Mouse (Mus musculus): ENCODE measurements around the gene Rap1gds1. TPM values are rescaled to one million over a fixed set of nuclear protein-coding genes. Genes with fewer than 3 reads are reported as not detected.

The Rap1gds1 gene
- polyA plus RNA-seq, 1 experiment from 2014 or later: 82.1 TPM

GRCm38 (mm10) chr3:139062088-139062487, 12.9 kb downstream of the Rap1gds1 start:
- ATAC-seq (no peak), DNase-seq (ENCODE audit: low read depth, low spot score) (no peak)
- ChIA-PET POLR2A (no interaction called here), CTCF (interaction anchor here (1.7 kb wide), 1 partner anchor 19 kb away, joined by 4 read pairs; no protein-coding TSS in a partner anchor)
- no peak for TF ChIP-seq CTCF (IDR thresholded peaks at IDR 0.05)
- in situ Hi-C loops (cut with MboI; ENCODE audit: low pct_unique_long_range_greater_than_20kb): no loop called here
- H3K27me3 ChIP-seq: no peaks in the 10 kb centered on the region

DNA sequence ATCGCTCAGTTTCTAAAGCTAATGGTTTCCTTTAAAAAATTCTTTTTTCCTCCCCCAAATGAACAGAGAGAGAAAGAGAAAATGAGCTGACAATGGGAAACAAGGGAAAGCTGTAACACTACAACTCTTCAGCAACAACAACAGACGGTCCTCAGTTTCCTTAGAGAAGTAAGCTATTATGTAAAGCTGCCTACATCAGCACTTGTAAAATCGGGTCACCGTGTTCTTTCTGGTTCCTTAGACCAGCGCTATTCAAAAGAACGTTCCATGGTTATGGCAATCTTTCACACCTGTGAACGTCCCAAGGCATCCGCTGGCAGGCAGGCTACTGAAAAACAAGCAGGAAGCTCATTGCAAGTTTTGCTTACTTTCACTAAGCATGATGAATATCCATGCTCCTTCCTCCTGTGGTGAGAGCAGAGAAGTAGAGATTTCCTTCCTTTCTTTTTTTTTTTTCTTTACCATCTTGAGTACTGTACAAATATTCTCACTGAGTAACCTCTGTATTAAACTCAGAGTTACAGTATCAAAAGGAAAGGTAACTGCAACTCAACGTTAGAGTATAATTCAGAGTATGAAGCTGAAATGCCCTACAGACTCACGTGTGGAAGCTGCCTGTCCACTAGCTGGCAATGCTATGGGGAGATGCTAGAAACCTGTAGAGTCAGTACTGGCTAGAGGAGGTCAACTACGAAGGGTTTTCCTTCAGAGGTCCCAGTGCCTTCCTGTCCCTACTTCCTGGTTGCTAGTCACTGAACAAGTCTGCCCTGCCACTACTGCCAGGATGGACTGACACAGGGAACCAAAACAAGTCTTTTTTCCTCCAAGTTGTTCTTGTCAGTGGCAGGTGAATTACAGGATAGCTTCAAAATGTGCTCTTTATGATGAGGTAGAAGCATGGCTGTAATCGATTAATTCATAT, 26.0 kb downstream of the Rap1gds1 start:
- ChIA-PET CTCF (interaction anchor here (1.0 to 3.6 kb wide), 3 partner anchors 9 to 33 kb away, joined by 3 to 12 read pairs (median 4); no protein-coding TSS in a partner anchor), POLR2A (no interaction called here)
- in situ Hi-C loops (cut with MboI; ENCODE audit: low pct_unique_long_range_greater_than_20kb): no loop called here
- no peak for TF ChIP-seq CTCF (IDR thresholded peaks at IDR 0.05)
- H3K27me3 ChIP-seq: no peaks in the 10 kb centered on the region
- DNase-seq (ENCODE audit: low read depth, low spot score) (no peak), ATAC-seq (no peak)

GRCm38 (mm10) chr3:139042433-139042854, 32.6 kb downstream of the Rap1gds1 start:
- ChIA-PET POLR2A (no interaction called here), CTCF (interaction anchor here (0.8 to 2.1 kb wide), 5 partner anchors 10 to 27 kb away, joined by 3 to 6 read pairs (median 4); no protein-coding TSS in a partner anchor)
- no peak for TF ChIP-seq CTCF (IDR thresholded peaks at IDR 0.05)
- no peak for DNase-seq (ENCODE audit: low read depth, low spot score)
- no peak for ATAC-seq
- H3K27me3 ChIP-seq: no peaks in the 10 kb centered on the region
- in situ Hi-C loops (cut with MboI; ENCODE audit: low pct_unique_long_range_greater_than_20kb): no loop called here

DNA sequence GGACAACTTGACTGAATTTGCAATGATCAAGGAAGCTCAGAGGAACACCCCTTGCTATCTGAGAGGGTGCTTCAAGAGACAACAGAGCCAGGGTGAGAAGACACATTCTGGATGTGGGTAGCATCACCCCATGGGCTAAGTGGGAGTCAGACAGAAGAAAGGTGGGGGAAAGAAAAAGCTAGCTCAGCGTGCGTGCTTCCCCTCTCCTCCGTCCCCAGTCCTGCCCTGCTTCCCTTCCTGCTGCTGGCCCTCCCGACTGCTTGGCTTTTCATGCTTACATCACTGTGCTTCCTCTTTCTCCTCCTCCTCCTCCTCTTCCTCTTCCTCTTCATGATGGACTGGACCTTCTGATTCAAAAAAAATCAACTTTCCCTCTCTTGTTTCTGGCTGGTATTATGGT, 33.1 kb downstream of the Rap1gds1 start:
- in situ Hi-C loops (cut with MboI; ENCODE audit: low pct_unique_long_range_greater_than_20kb): no loop called here
- ATAC-seq: no peak
- no peak for TF ChIP-seq CTCF (IDR thresholded peaks at IDR 0.05)
- POLR2A ChIA-PET: interaction anchor here (0.5 kb wide), 1 partner anchor 61 kb away, joined by 6 read pairs; no protein-coding TSS in a partner anchor
- no peaks in the 10 kb centered on the region for H3K27me3 ChIP-seq
- CTCF ChIA-PET: interaction anchor here (0.8 to 2.1 kb wide), 4 partner anchors 11 to 27 kb away, joined by 4 to 6 read pairs (median 4); no protein-coding TSS in a partner anchor
- DNase-seq (ENCODE audit: low read depth, low spot score): no peak

DNA sequence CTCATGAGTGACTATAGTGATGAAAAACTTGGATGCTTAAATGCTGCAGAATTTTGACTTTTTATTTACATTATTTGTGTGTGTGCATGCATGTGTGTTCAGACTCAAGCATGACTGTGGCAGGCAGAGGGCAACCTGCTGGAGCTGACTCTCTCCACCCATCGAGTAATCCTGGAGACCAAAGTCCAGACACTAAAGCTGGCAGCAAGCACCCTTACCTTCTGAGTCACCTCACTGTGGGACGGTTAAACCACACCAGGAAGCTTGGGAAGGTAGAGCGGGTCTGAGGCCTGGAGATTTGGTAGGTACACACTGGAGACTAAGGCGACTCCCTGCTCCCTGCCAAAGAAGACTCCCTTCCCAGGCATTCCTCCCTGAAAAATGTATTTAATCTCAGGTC, 38.0 kb downstream of the Rap1gds1 start:
- POLR2A ChIA-PET: interaction anchor here (1.8 kb wide), 1 partner anchor 14 kb away, joined by 4 read pairs; no protein-coding TSS in a partner anchor
- in situ Hi-C loops (cut with MboI; ENCODE audit: low pct_unique_long_range_greater_than_20kb): no loop called here

GRCm38 (mm10) chr3:139033179-139033578, 41.8 kb downstream of the Rap1gds1 start:
- POLR2A ChIA-PET: no interaction called here
- no peak for DNase-seq (ENCODE audit: low read depth, low spot score)
- in situ Hi-C loops (cut with MboI; ENCODE audit: low pct_unique_long_range_greater_than_20kb): no loop called here
- CTCF ChIA-PET: interaction anchor here (0.8 to 5.2 kb wide), 2 partner anchors 10 to 12 kb away, joined by 3 to 20 read pairs; no protein-coding TSS in a partner anchor
- ATAC-seq: no peak
- H3K27me3 ChIP-seq: no peaks in the 10 kb centered on the region
- TF ChIP-seq CTCF (IDR thresholded peaks at IDR 0.05): no peak

More for the DNA sequence above, 38.0 kb downstream of the Rap1gds1 start:
- no peak for TF ChIP-seq CTCF (IDR thresholded peaks at IDR 0.05)
- DNase-seq (ENCODE audit: low read depth, low spot score): no peak
- no peaks in the 10 kb centered on the region for H3K27me3 ChIP-seq
- ATAC-seq: no peak
- CTCF ChIA-PET: interaction anchor here (1.1 to 1.7 kb wide), 3 partner anchors 12 to 27 kb away, joined by 3 to 4 read pairs (median 3); no protein-coding TSS in a partner anchor

- ChIA-PET POLR2A (interaction anchor here (0.7 kb wide), 1 partner anchor 14 kb away, joined by 3 read pairs; no protein-coding TSS in a partner anchor), CTCF (interaction anchor here (1.4 to 5.2 kb wide), 2 partner anchors 9 to 13 kb away, joined by 7 to 20 read pairs; no protein-coding TSS in a partner anchor)
- no peak for TF ChIP-seq CTCF (IDR thresholded peaks at IDR 0.05)
- in situ Hi-C loops (cut with MboI; ENCODE audit: low pct_unique_long_range_greater_than_20kb): no loop called here
- DNase-seq (ENCODE audit: low read depth, low spot score) (no peak), ATAC-seq (no peak)
- H3K27me3 ChIP-seq: no peaks in the 10 kb centered on the region
These were observed 44.3 kb downstream of the Rap1gds1 start for GRCm38 (mm10) chr3:139030644-139031227.

GRCm38 (mm10) chr3:139025077-139025476, 49.9 kb downstream of the Rap1gds1 start:
- no peak for ATAC-seq
- POLR2A ChIA-PET: no interaction called here

GRCm38 (mm10) chr3:139023585-139023984, 51.4 kb downstream of the Rap1gds1 start:
- no peak for TF ChIP-seq CTCF (IDR thresholded peaks at IDR 0.05)
- ChIA-PET POLR2A (interaction anchor here (1.4 kb wide), 1 partner anchor 13 kb away, joined by 4 read pairs; no protein-coding TSS in a partner anchor), CTCF (interaction anchor here (0.6 to 1.5 kb wide), 3 partner anchors 11 to 20 kb away, joined by 3 to 4 read pairs (median 3); no protein-coding TSS in a partner anchor)
- in situ Hi-C loops (cut with MboI; ENCODE audit: low pct_unique_long_range_greater_than_20kb): no loop called here
- ATAC-seq: no peak
- DNase-seq (ENCODE audit: low read depth, low spot score): no peak
- H3K27me3 ChIP-seq: no peaks in the 10 kb centered on the region

More at GRCm38 (mm10) chr3:139025077-139025476, 49.9 kb downstream of the Rap1gds1 start:
- in situ Hi-C loops (cut with MboI; ENCODE audit: low pct_unique_long_range_greater_than_20kb): no loop called here
- no peaks in the 10 kb centered on the region for H3K27me3 ChIP-seq
- DNase-seq (ENCODE audit: low read depth, low spot score): no peak
- no peak for TF ChIP-seq CTCF (IDR thresholded peaks at IDR 0.05)
- CTCF ChIA-PET: interaction anchor here (1.5 kb wide), 1 partner anchor 12 kb away, joined by 4 read pairs; no protein-coding TSS in a partner anchor

GRCm38 (mm10) chr3:139012352-139012751, 62.6 kb downstream of the Rap1gds1 start:
- ChIA-PET CTCF (interaction anchor here (3.4 kb wide), 1 partner anchor 12 kb away, joined by 13 read pairs; no protein-coding TSS in a partner anchor), POLR2A (no interaction called here)
- in situ Hi-C loops (cut with MboI; ENCODE audit: low pct_unique_long_range_greater_than_20kb): no loop called here
- H3K27me3 ChIP-seq: no peaks in the 10 kb centered on the region
- no peak for TF ChIP-seq CTCF (IDR thresholded peaks at IDR 0.05)
- no peak for DNase-seq (ENCODE audit: low read depth, low spot score)
- ATAC-seq: no peak
